Mouse (Mus musculus) frontal cortex, postnatal 25 days (tissue): ENCODE results near the gene Perm1.

Experiments used
- DNase-seq, 2 experiments: peaks; one replicate each; pipeline ENCODE4 v3.0.0; 2022; ENCODE audit warnings: low spot score in 2 of 2

Gene Perm1

DNA sequence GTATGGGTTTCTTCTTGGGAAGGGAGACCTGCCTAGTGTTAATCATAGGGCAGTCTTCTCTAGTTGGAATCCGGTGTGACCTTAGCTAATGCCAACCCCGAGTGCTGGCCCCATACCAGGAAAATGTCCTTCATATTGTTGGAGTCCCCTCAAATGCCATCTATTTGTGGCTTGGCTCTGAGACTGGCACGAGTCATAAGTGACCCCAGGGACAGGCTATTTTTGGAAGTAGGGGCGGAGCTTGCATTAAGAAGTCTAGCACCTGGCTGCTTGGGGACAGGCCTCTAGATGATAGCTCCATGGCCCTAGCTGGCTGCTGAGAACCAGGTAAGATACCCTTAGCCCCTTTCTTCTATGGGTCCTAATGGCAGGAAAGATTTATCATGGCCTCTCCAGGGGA lies at the start of gene Perm1:
Gene Perm1, plus strand, starts transcription at position 220 of the 400 bp plus-strand sequence.
- DNase-seq = no peak

DNA sequence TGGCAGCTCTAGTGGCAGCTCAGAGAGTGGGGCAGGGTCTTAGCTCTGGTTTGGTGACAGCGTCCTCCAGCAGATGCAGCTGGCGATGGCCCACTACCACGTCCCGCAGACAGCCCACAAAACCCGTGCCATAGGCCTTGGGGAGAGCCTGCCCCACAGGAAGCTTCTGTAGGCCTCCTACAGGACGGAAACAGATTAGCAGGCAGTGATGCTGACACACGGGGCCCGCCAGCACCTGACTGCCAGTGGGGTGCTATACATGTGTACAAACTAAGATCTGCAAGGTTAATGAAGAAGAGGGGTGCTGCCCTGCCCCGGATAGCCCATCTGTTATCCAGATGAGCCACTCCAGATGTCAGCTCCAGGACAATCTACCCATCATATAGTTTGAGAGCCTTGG lies 49.2 kb upstream of the Perm1 start:
- DNase-seq = peak in 1 of 2 experiments; percentile 3

DNA sequence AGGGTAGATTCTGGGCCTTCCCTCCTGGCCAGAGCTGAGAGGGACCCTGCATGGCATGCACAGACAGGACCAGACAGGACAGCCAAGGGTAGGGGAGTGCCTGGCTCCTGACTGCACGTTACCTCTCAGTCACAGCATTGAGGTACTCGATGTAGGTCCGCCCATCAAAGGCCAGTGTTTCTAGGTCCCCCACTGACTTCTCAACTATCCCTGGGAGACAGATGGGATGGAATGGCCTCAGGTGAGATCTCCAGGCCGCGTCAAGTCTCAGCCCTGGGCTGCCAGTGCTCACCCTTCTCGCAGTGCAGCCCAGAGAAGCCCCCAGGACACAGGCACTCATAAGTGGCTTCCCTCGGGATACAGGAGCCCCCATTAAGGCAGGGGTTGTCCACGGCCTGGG lies 47.1 kb upstream of the Perm1 start:
- DNase-seq = peak in 1 of 2 experiments; percentile 2

DNA sequence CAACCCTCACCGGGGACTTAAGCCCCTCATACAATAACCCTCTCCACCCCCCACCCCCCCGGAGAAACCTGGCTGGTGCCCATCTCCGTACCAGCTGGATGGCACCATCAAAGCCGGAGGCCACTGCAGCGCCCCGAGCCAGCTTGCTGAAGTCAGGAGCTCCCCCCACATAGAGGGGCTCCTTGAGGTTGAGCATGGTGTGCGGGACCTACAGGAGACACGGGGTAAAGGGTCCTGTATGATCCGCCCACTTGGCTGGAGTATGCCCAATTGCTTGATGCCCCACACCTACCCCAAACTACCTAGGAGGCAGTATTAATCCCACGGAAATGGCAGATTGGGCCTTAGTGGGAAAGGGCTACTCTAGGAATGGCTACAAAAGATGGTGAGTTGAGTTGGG lies 46.5 kb upstream of the Perm1 start:
- DNase-seq = peak in 1 of 2 experiments; percentile 2

DNA sequence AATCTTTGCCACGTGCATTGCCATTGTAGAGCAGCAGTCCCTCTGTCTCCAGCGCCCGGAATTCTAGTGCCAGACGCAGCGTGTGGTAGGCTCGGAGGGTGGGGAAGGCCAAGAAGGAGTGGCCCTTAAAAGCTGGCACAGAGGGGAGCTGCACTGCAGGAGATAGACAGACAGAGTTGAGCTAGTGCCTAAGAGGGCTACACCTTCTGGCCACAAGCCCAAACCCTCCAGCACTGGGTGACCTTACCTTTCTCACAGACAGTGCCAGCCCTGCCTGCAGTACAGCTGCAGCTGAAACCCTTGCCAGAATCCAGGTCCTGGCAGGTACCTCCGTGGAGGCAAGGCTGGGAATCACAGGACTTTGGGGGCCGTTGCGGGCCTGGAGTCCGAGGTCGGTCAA lies 43.8 kb upstream of the Perm1 start:
- DNase-seq = no peak

GRCm38 (mm10) chr4:156177630-156178029 lies 38.0 kb upstream of the Perm1 start:
- no peak for DNase-seq

DNA sequence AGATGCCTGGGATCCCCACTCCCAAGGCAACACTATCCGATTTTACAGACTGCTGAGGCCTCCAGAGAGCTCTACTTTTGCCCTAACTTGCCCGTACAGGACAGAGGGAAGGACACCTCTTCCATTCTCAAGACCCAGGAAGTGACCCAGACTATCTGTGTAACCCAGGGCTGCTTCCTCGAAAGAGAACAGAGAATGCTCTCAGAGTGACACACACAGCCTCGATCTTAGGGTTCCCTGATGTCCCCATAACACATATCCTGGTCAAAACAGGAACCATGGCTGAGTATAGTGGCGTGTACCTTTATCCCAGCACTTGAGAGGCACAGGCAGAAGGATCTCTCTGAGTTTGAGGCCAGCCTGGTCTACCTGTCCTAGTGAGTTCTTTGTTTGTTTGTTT lies 31.9 kb upstream of the Perm1 start:
- no peak for DNase-seq

GRCm38 (mm10) chr4:156184291-156184954 lies 31.2 kb upstream of the Perm1 start:
- DNase-seq = no peak

GRCm38 (mm10) chr4:156185456-156185949 lies 30.2 kb upstream of the Perm1 start:
- DNase-seq = peak in 1 of 2 experiments; percentile 20

GRCm38 (mm10) chr4:156185950-156186850 lies 29.5 kb upstream of the Perm1 start:
- DNase-seq = peak; percentile 45 to 46

DNA sequence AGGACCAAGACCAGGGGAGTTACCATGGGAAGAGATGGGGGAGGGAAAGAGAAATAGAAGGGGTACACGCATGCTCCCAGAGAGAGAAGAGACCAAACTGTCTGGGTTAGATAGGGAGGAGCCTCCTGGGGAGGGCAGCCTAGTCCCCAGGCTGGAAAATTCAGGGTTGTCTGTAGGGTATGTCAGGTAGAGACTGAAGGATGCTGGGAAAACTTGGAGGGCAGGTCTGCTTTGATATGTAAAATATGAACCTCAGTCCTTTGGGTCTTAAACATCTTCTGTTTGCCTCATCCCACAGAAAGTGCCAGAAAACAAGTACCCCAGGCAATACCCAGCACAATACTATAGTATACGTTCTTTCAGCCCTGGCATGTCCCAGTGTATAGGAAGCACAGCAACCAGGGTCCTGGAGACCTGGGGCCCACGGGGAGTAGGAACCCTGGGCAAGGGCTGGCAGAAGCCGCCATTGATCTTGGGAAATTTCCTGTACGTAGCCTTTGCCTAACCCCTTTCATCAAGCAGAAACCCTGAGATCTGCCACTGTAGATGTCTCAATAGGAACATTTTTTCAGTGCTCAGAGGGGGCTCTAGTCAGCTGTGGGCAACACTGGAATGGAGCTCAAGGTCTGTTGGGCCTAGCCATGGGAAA lies 27.4 kb upstream of the Perm1 start:
- no peak for DNase-seq

GRCm38 (mm10) chr4:156188811-156189323 lies 26.8 kb upstream of the Perm1 start:
- DNase-seq = no peak

- no peak for DNase-seq
Measured at GRCm38 (mm10) chr4:156192421-156193199, 23.1 kb upstream of the Perm1 start.

- no peak for DNase-seq
Measured at GRCm38 (mm10) chr4:156193200-156193590, 22.5 kb upstream of the Perm1 start.

DNA sequence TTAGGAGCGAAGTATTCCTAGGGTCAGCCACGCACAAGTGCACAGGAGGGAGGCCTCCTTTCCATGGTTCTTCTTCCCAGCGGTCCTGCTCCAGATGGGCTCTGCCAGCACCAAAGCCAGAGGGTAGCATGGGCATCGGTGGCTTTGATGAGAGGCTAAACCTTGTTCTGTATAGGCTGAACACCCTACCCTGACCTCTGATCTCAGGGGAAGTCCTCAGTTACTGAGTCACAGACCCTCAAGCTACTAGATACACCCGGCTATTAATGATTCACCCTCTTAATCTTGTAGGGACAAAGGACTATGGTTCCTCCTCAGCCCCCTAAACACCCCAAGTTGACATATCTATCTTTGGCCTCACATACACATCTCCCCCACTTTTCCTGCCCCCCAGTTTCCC lies 21.8 kb upstream of the Perm1 start:
- no peak for DNase-seq

GRCm38 (mm10) chr4:156194346-156194745 lies 21.3 kb upstream of the Perm1 start:
- DNase-seq = no peak

- DNase-seq = no peak
Measured at GRCm38 (mm10) chr4:156195927-156196870, 19.5 kb upstream of the Perm1 start.

GRCm38 (mm10) chr4:156197131-156197828 lies 18.4 kb upstream of the Perm1 start, which contains the start of gene Agrn:
TSS of gene Agrn (minus strand) at chr4:156197488.
- DNase-seq = peak in 1 of 2 experiments; percentile 38

DNA sequence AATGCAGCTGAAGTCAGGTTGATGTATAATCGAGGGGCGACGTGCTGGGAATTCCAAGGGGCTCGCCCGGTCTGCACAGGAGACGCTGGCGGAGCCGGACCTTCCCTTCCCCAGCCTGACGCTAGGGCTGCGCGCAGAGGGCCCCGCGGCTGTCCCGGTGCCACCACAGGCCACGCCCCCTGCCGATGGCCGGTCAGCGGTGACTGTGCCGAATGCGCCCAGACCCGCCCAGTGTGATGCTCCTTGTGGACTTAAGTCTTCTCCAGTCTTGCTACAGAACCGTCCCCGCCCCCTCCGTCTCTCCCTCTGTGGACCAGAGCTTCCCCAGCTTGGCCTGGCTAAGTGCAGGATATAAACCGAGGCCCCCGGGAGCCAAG lies 17.9 kb upstream of the Perm1 start:
- peak; percentile 49 to 63 for DNase-seq
